8 mouse cellular contexts compared by ENCODE assay signal in genomic region chr19:45074580-45075322, GRCm38 (mm10). TPM values are rescaled to one million over a fixed set of nuclear protein-coding genes. Genes with fewer than 3 reads are reported as not detected.
DNase-seq lines count a peak whose midpoint lies in the region; ATAC-seq lines count a peak whose summit lies in the region.

Gene Kazald1 (plus strand): TSS chr19:45075241.

- H3K9me3 ChIP-seq in hindbrain, embryonic 15.5 days: no peaks in the 10 kb centered on the region

- peak within 1 kb of the TSS; percentile 95 for H3K27ac ChIP-seq in hindbrain, embryonic 15.5 days (replicated peaks)

- H3K27me3 ChIP-seq in hindbrain, embryonic 15.5 days: peaks cover 53% of the 10 kb centered on the region

- H3K36me3 ChIP-seq in hindbrain, embryonic 15.5 days: no peaks in the 10 kb centered on the region

- peaks cover 28% of the 10 kb centered on the region for H3K4me1 ChIP-seq in hindbrain, embryonic 15.5 days (replicated peaks)

- peak within 1 kb of the TSS; percentile 89 for H3K9ac ChIP-seq in hindbrain, embryonic 15.5 days

- peak; percentile 85 for DNase-seq in WW6 (ENCODE audit: low read depth, low spot score)
- peak; percentile 96 to 97 for DNase-seq in cerebellum, postnatal 36 days
- peak; percentile 93 to 95 for DNase-seq in frontal cortex, postnatal 36 days (ENCODE audit: low spot score in 2 of 2)
- DNase-seq in left cerebral cortex, adult 18-20 months (ENCODE audit: low spot score in 2 of 2): peak; percentile 93 to 94
- DNase-seq in lung, postnatal 4 days: peak; percentile 95 to 96
- peak; percentile 96 for DNase-seq in retina, postnatal 1 day
- peak; percentile 95 for DNase-seq in thymus, postnatal 4 days

- peak within 1 kb of the TSS; percentile 99 for H3K4me2 ChIP-seq in hindbrain, embryonic 15.5 days

- H3K4me3 ChIP-seq in hindbrain, embryonic 15.5 days: peak within 1 kb of the TSS; percentile 77

- WGBS in hindbrain, embryonic 15.5 days: 0% methylated on average over 45 of the region's 45 CpGs

- ATAC-seq in hindbrain, embryonic 15.5 days (ENCODE audit: low FRiP score, low read depth): peak; percentile 90

RNA-seq across cellular contexts. Expression of gene Kazald1, which starts in this region (rescaled TPM):
- 2.3 and 2.6 TPM in 2 replicates for polyA plus RNA-seq in hindbrain, embryonic 15.5 days (2015; fragmentation: Nextera tagmentation; extraction: Ambion mirVana)
- total RNA-seq in left cerebral cortex, adult 18-20 months (2021): 1 to 10 TPM; 6.7 to 7.3 TPM

Comparison
In these comparisons a context has a peak if more than half of its experiments do, and no peak if none do; other contexts are left out.
1. Peak in every context shown above with its lines: DNase-seq, ATAC-seq, H3K4me3 ChIP-seq and H3K27ac ChIP-seq.